Mouse (Mus musculus): ENCODE data around the gene Mta2.

DNA sequence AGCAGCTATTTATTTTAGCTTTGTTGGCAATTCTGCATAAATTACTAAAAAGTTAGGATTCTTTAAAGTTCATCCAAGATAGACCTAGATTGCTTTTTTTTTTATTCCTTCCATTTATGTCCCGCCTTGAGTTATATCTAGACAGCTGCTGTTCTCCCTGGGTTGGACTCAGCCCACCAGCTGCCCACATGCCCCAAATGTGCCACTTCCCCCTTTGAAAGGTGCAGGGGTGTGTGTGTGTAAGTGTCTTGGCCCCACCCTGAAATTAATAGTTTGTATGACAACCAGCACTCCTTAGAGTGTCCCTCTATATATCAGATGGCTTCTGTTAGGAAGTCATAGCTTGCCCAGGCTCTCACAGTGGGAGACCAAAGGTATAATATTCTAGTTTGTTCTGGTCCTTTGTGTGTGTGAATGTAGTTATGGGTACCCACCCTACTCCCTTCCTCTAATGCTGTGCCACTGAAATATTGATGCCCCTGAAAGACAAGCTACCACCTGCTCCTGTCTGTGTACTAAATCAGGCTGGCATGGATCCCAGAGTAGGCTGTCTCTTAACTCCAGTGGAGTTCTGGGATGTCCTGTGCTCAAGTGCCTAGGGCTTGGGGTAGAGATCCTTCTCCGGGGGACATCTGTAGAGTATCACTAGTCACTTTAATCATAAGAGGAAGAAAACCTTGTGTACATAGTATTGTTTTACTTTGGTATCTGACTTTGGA lies 39.9 kb downstream of the Mta2 start:
- no peak for TF ChIP-seq CTCF (IDR thresholded peaks at IDR 0.05; ENCODE audit: low read depth)
- TF ChIP-seq EP300 (IDR thresholded peaks at IDR 0.05; ENCODE audit: low read depth), result no peak

All from liver, postnatal 0 days (tissue).